Mouse (Mus musculus) midbrain, embryonic 12.5 days (tissue): ENCODE measurements around the gene Aurkaip1. TPM values are rescaled to one million over a fixed set of nuclear protein-coding genes. Genes with fewer than 3 reads are reported as not detected.
"Not testable (repeated sequence)": the region's sequence is repeated elsewhere in the genome, so short reads cannot be mapped to it uniquely, and the experiment has no call there.

Source experiments
- ATAC-seq: fragments of 200-750 bp; cut with Nextera tagmentation; 2 replicates; pipeline ENCODE4 v1.8.0; 2017; ENCODE audit warnings: low read depth, moderate TSS enrichment, moderate library complexity; ENCODE audit not compliant: low FRiP score
- H3K27ac ChIP-seq: fragments of 300-500 bp; sonication (generic); replicated peaks from 2 replicates; pipeline ENCODE4 v1.5.1; 2016; ENCODE audit warnings: mild to moderate bottlenecking
- H3K27me3 ChIP-seq: fragments of 300-500 bp; sonication (generic); 2 replicates; pipeline ENCODE4 v1.6.1; 2016; ENCODE audit warnings: mild to moderate bottlenecking
- H3K36me3 ChIP-seq: fragments of 300-500 bp; sonication (generic); 2 replicates; pipeline ENCODE4 v1.6.1; 2016
- H3K4me1 ChIP-seq: fragments of 300-500 bp; sonication (generic); 2 replicates; pipeline ENCODE4 v1.6.1; 2016
- H3K4me2 ChIP-seq: fragments of 300-500 bp; sonication (generic); replicated peaks from 2 replicates; pipeline ENCODE4 v1.6.1; 2016; ENCODE audit warnings: mild to moderate bottlenecking, moderate library complexity
- H3K4me3 ChIP-seq: fragments of 300-500 bp; sonication (generic); 2 replicates; pipeline ENCODE4 v1.5.1; 2016; ENCODE audit warnings: mild to moderate bottlenecking
- H3K9ac ChIP-seq: fragments of 300-500 bp; sonication (generic); replicated peaks from 2 replicates; pipeline ENCODE4 v1.6.1; 2016; ENCODE audit warnings: mild to moderate bottlenecking, moderate library complexity
- H3K9me3 ChIP-seq: fragments of 300-500 bp; sonication (generic); 2 replicates; pipeline ENCODE4 v1.6.1; 2016; ENCODE audit warnings: mild to moderate bottlenecking
- WGBS: fragments of 180-500 bp; shearing (Covaris S2); methylation state at CpG from one replicate; pipeline ENCODE4 v1.1.7; 2016; 5-methylcytosine and 5-hydroxymethylcytosine counted together
- polyA plus RNA-seq: library from polyadenylated mRNA; unstranded; fragments of >200 nt; fragmentation: Nextera tagmentation; extraction: Ambion mirVana; gene quantifications from 2 replicates; pipeline ENCODE4 v1.2.1, GENCODE M21; 2016

The Aurkaip1 gene
- polyA plus RNA-seq = 130 and 136 TPM in 2 replicates

DNA sequence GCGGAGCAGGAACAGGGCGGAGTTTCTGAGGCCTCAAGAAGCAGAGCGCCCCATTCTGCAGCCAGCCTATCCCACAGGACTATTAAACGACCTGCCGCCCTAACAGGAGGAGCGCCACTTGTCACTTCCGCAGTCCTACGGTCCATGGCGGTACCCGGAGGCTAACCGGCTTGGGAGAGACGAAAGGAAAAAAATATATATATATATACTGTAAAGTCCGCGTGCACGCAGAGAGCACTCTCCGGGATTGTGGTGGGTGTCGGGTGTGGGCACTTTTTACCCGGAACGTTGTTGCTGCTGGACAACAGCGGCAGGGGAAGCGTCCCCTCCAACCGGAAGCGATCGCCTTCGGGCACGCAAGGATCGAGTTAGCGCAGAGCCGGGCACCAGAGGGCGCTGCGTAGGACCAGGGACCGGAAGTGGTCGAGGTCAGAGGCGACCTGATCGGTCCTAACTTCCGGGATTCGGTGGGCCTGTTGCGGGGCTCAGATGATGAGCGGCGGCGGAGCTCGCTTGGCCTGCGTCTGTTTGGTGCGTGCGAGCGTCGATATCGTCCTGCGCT is at the start of gene Aurkaip1:
Aurkaip1 (plus strand) TSS at position 68 of the 562 bp plus-strand sequence.
- Histone ChIP-seq H3K27me3 (no peaks in the 10 kb centered on the region), H3K27ac (peak within 1 kb of the TSS; percentile 87), H3K4me1 (peaks cover 25% of the 10 kb centered on the region), H3K36me3 (peaks cover 32% of the 10 kb centered on the region; the same call in 1 of the 2 replicates), H3K9ac (peak within 1 kb of the TSS; percentile 94), H3K9me3 (no peaks in the 10 kb centered on the region), H3K4me3 (peak within 1 kb of the TSS; percentile 91), H3K4me2 (peak within 1 kb of the TSS; percentile 99)
- WGBS = under 1% methylated on average over 49 of the region's 49 CpGs
- ATAC-seq = peak; percentile 92

DNA sequence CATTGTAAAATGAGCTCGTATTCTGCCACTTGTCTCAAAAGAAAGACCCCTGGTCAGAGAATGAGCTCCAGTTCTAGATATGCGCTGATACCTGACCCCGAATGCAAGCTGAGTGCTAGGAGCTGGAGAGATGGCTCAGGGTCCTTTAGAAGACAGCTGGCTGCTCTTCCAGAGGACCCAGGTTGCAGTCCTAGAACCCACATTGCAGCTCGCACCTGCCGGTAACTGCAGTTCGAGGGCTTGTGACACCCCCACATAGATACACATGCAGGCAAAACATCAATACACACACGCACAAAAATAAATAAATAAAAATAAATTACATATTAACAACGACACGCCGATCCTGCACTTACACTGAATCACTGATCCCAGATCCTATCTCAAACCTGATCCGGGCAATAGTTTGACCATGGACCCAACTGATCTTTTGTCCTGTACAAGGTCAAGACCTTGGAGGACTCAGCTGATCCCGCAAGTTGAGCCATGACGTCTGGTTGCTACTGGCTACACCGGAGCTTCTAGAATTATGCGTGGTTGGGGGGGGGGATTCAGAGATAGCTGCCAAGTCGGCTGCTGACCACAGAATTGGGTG is 47.5 kb upstream of the Aurkaip1 start:
- H3K4me3 ChIP-seq = peak overlapping the region; percentile 61
- H3K27ac ChIP-seq = peak overlapping the region; percentile 86; the same call in 1 of the 2 replicates
- ATAC-seq = no peak
- peak overlapping the region; percentile 72 for H3K4me2 ChIP-seq
- peaks cover 13% of the 10 kb centered on the region for H3K4me1 ChIP-seq
- H3K27me3 ChIP-seq = no peaks in the 10 kb centered on the region
- no peaks in the 10 kb centered on the region for H3K36me3 ChIP-seq
- 44% methylated on average over 16 of the region's 16 CpGs for WGBS
- H3K9ac ChIP-seq = peak overlapping the region; percentile 83; the same call in 1 of the 2 replicates
- H3K9me3 ChIP-seq = no peaks in the 10 kb centered on the region

DNA sequence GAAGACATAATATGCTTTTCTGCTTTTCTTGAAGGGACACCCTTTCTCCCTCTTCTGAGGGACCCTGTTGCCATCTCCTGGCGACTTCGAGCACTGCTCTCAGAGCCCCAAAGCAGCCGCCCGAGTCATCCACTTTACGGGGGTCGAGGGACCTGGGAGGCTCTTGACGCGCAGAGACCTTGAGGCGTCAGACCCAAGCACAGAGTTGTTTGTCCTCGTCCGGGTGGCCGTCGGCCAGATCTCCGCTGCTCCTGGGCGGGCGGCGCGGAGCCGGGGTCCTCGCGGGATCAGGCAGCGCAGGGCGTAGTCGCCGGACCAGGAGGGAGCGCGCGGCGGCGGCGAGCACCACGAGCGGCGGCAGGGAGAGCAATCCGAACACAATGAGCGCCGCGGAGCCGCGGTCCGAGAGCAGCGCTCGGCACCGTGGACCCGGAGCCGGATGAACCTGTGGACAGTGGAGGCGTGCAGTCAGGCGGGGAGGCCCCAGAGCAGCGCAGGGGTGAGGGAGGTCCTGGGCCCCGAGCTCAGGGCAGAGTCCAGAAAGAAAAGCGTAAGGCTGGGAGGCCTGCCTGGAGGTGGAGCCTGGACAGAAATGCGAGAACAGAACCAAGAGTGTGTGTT is 46.9 kb upstream of the Aurkaip1 start:
- H3K4me2 ChIP-seq = peak overlapping the region; percentile 72
- no peaks in the 10 kb centered on the region for H3K36me3 ChIP-seq
- H3K9me3 ChIP-seq = no peaks in the 10 kb centered on the region
- peak overlapping the region; percentile 61 for H3K4me3 ChIP-seq
- H3K4me1 ChIP-seq = peaks cover 13% of the 10 kb centered on the region
- peak; percentile 86 for ATAC-seq
- H3K27me3 ChIP-seq = no peaks in the 10 kb centered on the region
- peak overlapping the region; percentile 86 for H3K27ac ChIP-seq
- H3K9ac ChIP-seq = peak overlapping the region; percentile 83
- WGBS = under 1% methylated on average over 52 of the region's 52 CpGs

DNA sequence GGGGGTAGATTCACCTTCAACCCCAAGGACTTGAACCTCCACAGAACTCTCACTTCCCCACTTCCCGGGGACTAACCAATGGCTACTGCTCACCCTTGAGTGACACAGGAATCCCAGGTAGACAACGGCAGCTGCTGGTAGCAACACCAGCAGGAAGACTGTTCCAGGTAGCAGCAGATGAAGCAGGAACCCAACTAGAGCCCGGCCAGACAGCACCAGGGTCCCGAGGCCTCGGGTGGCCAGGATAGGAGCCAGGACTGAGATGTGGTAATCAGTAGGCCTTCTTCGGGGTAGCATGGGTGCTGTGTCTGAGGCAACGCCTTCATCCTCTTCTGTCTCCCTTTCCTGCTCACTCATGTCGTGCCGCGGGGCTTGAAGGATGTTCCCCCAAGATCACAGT is 45.8 kb upstream of the Aurkaip1 start:
- Histone ChIP-seq H3K4me1 (peaks cover 13% of the 10 kb centered on the region), H3K27ac (no peak overlapping the region), H3K36me3 (no peaks in the 10 kb centered on the region), H3K9me3 (no peaks in the 10 kb centered on the region), H3K27me3 (peaks cover 3% of the 10 kb centered on the region; the same call in 1 of the 2 replicates), H3K4me3 (no peak overlapping the region), H3K4me2 (peak overlapping the region; percentile 72; the same call in 1 of the 2 replicates), H3K9ac (no peak overlapping the region)
- ATAC-seq = no peak
- WGBS = 85% methylated on average over 10 of the region's 10 CpGs

DNA sequence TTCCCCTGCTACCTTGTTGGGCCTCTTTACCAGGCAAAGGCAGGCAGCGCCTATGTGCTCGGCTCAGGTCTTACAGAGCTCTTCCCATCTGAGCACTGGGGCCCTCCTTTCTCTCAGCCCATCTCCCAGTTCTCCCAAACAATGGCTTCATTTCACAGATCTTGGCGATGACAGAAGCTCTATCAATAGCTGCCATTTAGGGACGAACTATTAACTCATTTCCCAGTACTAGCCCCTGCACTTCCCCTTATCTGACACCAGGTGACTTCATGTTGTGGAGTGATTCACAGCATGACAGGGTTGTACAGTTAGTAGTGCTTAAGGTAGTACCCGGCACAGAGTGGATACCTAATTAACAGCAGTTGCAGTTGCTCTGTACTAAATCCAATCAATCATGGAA is 45.3 kb upstream of the Aurkaip1 start, which contains the start of gene Tmem88b:
Tmem88b (minus strand) TSS at position 56 of the 400 bp plus-strand sequence.
- H3K4me2 ChIP-seq = peak within 1 kb of the TSS; percentile 72
- H3K4me3 ChIP-seq = peak within 1 kb of the TSS; percentile 61
- no peaks in the 10 kb centered on the region for H3K9me3 ChIP-seq
- H3K27me3 ChIP-seq = peaks cover 8% of the 10 kb centered on the region; the same call in 1 of the 2 replicates
- ATAC-seq = no peak
- H3K36me3 ChIP-seq = no peaks in the 10 kb centered on the region
- H3K4me1 ChIP-seq = peaks cover 13% of the 10 kb centered on the region
- no peak within 1 kb of the TSS for H3K9ac ChIP-seq
- WGBS = 74% methylated on average over 5 of the region's 5 CpGs
- H3K27ac ChIP-seq = no peak within 1 kb of the TSS

DNA sequence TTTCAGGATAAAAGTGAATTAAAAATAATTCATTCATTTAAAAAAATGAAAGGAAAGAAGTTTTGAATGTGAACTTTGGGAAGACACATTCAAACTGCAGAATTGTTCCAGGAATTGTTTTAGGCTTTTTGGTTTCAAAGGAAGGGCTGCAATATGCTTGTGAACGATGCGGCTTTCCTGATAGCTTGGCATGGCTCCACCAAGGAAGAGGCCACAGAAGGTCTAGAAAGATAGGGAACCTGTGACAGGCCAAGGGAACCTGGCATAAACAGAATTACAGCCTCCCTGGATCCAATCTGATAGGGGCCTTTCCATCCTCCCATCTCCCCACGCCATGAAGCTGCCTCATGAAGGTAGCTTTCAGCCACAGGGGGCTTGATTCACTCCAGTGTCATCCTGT is 42.8 kb upstream of the Aurkaip1 start:
- Histone ChIP-seq H3K4me2 (no peak overlapping the region), H3K27me3 (peaks cover 27% of the 10 kb centered on the region), H3K9ac (no peak overlapping the region), H3K27ac (no peak overlapping the region), H3K4me3 (no peak overlapping the region), H3K4me1 (peaks cover 13% of the 10 kb centered on the region), H3K36me3 (no peaks in the 10 kb centered on the region), H3K9me3 (no peaks in the 10 kb centered on the region)
- no peak for ATAC-seq
- 70% methylated on average over 3 of the region's 3 CpGs for WGBS

DNA sequence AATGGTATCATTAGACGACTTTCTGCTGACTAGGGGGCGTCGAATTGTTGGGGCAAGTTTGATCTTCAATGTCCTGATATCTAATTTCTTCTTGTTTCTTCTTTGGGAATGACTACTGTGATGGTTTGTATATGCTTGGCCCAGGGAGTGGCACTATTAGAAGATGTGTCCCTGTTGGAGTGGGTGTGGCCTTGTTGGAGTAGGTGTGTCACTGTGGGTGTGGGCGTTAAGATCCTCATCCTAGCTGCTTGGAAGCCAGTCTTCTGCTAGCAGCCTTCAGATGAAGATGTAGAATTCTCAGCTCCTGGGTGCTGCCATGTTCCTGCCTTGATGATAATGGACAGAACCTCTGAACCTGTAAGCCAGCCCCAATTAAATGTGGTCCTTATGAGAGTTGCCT is 42.2 kb upstream of the Aurkaip1 start:
- not testable (repeated sequence) for H3K4me3 ChIP-seq, ATAC-seq, H3K9me3 ChIP-seq, H3K9ac ChIP-seq, H3K36me3 ChIP-seq, H3K4me2 ChIP-seq, H3K4me1 ChIP-seq, H3K27ac ChIP-seq
- peaks cover 27% of the 10 kb centered on the region for H3K27me3 ChIP-seq
- 81% methylated on average over 4 of the region's 4 CpGs for WGBS

DNA sequence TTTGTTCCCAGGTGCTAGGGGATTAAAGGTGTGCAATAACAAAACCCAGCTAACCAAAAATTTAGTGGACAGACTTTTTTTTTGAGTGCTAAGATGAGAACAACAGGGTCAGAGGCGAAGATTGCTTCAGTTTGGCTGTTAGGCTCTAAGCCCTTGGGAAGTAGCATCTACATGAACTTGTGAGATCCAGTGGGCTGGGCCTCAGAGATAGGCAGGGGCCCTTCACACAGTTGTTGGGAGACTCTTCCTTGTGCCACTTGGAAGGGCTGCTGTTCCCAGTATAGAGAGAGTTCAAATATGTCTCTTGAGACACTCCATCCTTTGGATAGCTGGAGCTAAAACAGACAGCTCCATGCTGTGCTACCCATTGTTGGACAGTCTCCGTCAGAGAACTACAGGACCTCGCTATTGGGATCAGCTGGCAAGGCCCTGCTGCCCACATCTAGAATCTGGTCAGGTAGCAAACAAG is 41.0 kb upstream of the Aurkaip1 start, which contains the start of gene Ankrd65:
Ankrd65 (plus strand) TSS at position 419 of the 469 bp plus-strand sequence.
- no peak for ATAC-seq
- H3K36me3 ChIP-seq = no peaks in the 10 kb centered on the region
- H3K4me2 ChIP-seq = no peak within 1 kb of the TSS
- peaks cover 27% of the 10 kb centered on the region for H3K27me3 ChIP-seq
- H3K4me1 ChIP-seq = 0 out of 2 replicates have a peak, but pooled peaks cover under 1% of the 10 kb centered on the region
- H3K4me3 ChIP-seq = no peak within 1 kb of the TSS
- H3K27ac ChIP-seq = no peak within 1 kb of the TSS
- no peak within 1 kb of the TSS for H3K9ac ChIP-seq
- no peaks in the 10 kb centered on the region for H3K9me3 ChIP-seq
- WGBS = 75% methylated on average over 3 of the region's 3 CpGs

DNA sequence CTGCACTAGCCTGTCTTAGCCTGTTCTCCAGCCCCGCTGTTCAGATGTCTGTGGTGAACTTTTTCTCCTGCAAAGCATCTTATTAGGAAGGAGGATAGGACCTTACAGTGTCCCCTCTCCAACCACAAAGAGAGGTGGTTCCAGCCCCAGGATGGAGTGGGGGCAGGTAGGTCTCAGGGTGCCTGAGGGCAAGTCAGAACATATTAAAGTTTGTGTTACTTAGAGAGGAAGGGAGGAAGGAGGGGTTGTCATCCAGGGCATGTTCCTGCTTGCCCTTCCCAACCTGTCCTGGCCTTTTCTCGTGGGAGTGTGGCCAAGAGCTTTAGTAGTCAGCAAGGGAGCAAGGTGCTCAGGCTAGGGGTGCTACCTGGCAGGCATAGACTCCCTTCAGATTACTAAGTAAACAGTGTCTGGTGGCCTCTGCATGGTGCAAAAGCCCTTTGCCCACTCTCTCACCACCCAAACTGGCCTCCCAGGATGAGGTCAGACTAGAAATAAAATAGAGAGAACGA is 40.4 kb upstream of the Aurkaip1 start:
- Histone ChIP-seq H3K4me1 (no peaks in the 10 kb centered on the region), H3K9ac (no peak overlapping the region), H3K4me3 (no peak overlapping the region), H3K4me2 (no peak overlapping the region), H3K9me3 (no peaks in the 10 kb centered on the region), H3K27me3 (peaks cover 27% of the 10 kb centered on the region), H3K27ac (no peak overlapping the region), H3K36me3 (no peaks in the 10 kb centered on the region)
- 68% methylated on average over 3 of the region's 3 CpGs for WGBS
- no peak for ATAC-seq

DNA sequence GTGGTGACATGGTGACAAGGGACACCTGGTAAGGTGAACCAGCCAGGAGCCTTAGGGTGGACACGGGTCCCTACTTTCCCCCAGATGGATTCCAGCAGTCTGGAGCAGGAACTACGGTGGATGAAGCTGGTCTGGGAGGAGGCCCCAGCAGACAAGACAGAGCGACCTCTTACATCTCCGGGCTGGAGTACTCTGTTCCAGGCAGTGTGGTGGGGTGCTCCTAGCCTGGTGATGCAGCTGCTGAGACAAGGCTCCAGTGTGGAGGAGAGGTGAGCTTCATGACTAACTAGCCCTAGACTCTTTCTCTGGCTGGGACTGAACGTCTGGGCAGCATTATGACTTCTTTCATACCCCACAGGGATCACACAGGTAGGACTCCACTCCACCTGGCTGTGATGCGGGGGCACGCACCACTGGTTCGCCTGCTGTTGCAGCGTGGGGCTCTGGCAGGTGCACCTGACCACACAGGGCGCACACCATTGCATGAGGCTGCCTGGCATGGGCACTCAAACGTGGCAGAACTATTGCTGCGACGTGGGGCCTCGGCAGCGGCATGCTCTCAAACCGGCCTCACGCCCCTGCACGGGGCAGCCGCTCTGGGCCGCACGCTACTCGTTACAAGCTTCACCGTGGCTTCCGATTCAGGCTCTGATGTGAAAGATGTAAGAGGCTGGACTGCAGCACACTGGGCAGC is 39.7 kb upstream of the Aurkaip1 start:
- H3K4me3 ChIP-seq = no peak overlapping the region

DNA sequence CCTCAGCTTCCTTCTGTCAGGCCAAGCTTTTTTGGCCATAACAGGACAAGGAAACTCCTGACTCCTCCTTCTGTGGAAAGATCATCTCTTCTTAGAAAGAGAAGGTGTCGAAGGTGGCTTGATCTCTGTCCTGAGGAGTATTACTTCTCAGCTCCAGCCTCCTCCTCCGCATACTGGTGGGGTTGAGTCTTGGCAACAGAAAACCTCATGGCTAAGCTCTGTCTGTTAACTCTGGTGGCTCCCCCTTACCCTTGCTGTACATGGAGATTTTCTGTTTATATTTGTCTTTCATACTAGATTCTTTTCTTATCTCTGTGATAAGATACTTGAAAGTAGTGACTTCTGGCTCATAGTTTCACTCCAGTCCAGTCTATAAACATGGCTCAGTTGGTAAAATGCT is 37.3 kb upstream of the Aurkaip1 start:
- no peak for ATAC-seq
- WGBS = 69% methylated on average over 2 of the region's 2 CpGs
- H3K9me3 ChIP-seq = no peaks in the 10 kb centered on the region
- no peaks in the 10 kb centered on the region for H3K36me3 ChIP-seq
- H3K4me2 ChIP-seq = no peak overlapping the region
- H3K27me3 ChIP-seq = peaks cover 27% of the 10 kb centered on the region
- no peak overlapping the region for H3K9ac ChIP-seq
- no peaks in the 10 kb centered on the region for H3K4me1 ChIP-seq
- no peak overlapping the region for H3K4me3 ChIP-seq
- no peak overlapping the region for H3K27ac ChIP-seq

More for the DNA sequence above, 39.7 kb upstream of the Aurkaip1 start:
- Histone ChIP-seq H3K27me3 (peaks cover 27% of the 10 kb centered on the region), H3K9ac (no peak overlapping the region), H3K4me2 (no peak overlapping the region), H3K9me3 (no peaks in the 10 kb centered on the region), H3K4me1 (no peaks in the 10 kb centered on the region), H3K27ac (no peak overlapping the region), H3K36me3 (no peaks in the 10 kb centered on the region)
- ATAC-seq = no peak
- WGBS = 77% methylated on average over 24 of the region's 24 CpGs
